Mouse (Mus musculus): ENCODE measurements around the gene Hrh2. TPM values are rescaled to one million over a fixed set of nuclear protein-coding genes. Genes with fewer than 3 reads are reported as not detected.

Hrh2 gene
- total RNA-seq, 2 experiments from 2014 or later, result 0.37 to 0.51 TPM

GRCm38 (mm10) chr13:54266472-54266871 lies 74.5 kb downstream of the Hrh2 start:
- DNase-seq, result no peak

GRCm38 (mm10) chr13:54269087-54269486 lies 77.2 kb downstream of the Hrh2 start:
- DNase-seq, result no peak

DNA sequence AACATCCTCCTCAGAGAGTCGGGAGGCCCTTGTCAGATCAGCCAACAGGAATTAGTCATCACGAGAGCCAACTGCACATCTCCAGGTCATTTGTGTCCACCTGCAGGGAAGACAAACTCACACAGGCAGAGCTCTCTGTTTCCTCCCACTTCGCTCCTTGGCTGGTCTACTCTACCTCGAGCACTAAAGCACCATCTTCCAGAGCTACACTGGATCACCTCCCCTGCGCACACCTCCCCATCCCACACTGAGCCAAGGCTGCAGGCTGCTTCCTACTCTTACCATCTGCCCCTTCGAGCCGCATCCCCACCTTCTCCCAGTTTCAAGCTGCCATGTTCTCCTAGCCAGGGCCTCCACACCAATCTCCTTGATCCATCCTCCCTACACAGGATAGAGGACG lies 77.7 kb downstream of the Hrh2 start:
- no peak for DNase-seq

DNA sequence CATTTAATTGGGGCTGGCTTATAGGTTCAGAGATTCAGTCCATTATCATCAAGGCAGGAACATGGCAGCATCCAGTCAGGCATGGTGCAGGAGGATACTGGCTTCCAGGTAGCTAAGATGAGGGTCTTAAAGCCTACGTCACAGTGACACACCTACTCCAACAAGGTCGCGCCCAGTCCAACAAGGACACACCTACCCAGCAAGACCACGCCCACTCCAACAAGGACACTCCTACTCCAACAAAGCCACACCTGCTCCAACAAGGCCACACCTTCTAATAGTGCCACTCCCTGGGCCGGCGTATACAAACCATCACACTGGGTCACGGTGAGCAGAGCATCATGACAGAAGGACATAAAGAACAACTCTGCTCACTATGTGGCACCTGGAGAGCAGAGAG lies 80.1 kb downstream of the Hrh2 start:
- DNase-seq, result no peak

- DNase-seq, result no peak
Measured at GRCm38 (mm10) chr13:54277406-54277805, 85.5 kb downstream of the Hrh2 start.

GRCm38 (mm10) chr13:54280366-54280765 lies 88.4 kb downstream of the Hrh2 start:
- no peak for DNase-seq

GRCm38 (mm10) chr13:54281149-54281548 lies 89.2 kb downstream of the Hrh2 start:
- DNase-seq, result no peak

- DNase-seq, result no peak
Measured at GRCm38 (mm10) chr13:54281623-54282022, 89.7 kb downstream of the Hrh2 start.

DNA sequence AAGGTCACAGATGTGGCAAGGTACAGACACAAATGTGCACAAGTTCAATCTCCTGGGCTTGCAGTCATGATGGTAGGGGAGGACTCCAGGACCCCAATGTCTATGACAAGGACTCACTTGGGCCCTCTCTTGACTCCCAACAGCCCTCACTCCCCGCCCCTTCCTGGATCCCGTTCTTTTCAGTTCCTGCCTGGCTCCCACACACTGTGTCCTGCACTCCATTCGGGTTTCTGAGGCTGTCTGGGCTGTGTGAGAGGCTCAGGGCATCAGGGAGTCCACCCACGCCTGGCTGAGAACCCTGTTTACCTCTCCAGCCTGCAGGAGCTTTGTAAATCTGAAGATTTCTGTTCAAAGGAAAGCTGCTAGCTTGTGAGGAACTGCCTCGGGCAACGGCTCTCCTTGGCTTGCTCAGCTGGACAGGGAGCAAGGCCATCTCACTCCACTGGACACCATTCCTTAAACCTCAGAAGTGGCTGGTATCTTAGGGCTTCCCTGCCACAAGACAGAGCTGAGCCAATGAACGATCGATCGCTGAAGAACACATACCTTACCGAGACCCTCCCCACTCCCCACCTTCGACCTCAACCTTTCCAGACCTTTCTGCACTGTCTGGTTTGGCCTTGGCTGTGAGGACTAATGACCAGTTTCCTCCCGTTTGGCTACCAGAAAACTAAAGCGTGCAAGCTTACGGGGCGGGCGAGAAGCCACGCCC lies 90.4 kb downstream of the Hrh2 start:
- no peak for DNase-seq

GRCm38 (mm10) chr13:54282861-54283206 lies 90.9 kb downstream of the Hrh2 start:
- DNase-seq, result peak; percentile 10 to 27

Other genes with a start within 250 kb of the Hrh2 start
- gene Drd1, start 136.4 kb upstream of the Hrh2 start, total RNA-seq (2021), result under 1 TPM; 0.15 to 0.65 TPM
- gene Sfxn1, start 120.3 kb upstream of the Hrh2 start, total RNA-seq (2021), result 10 to 100 TPM in 1 of 2 experiments, 1 to 10 TPM in 1; 6.2 to 10.4 TPM
- 1 to 10 TPM; 2.0 to 2.5 TPM for gene Cplx2, start 179.2 kb downstream of the Hrh2 start, total RNA-seq (2021)